8 mouse cellular contexts compared by ENCODE assay signal in genomic region chr6:94080933-94081545, GRCm38 (mm10).
DNase-seq lines count a peak whose midpoint lies in the region; ATAC-seq and TF ChIP-seq lines count a peak whose summit lies in the region.

No protein-coding gene starts in this region.

- peaks cover 54% of the 10 kb centered on the region for H3K4me1 ChIP-seq in heart, embryonic 12.5 days (replicated peaks)
- peaks cover 10% of the 10 kb centered on the region for H3K4me1 ChIP-seq in lung, adult 2 months (ENCODE audit: control insufficient read depth, insufficient read depth, low read length)

- H3K9me3 ChIP-seq in heart, embryonic 12.5 days (replicated peaks): no peaks in the 10 kb centered on the region

- no peak overlapping the region for H3K27ac ChIP-seq in heart, embryonic 12.5 days (ENCODE audit: poor library complexity, severe bottlenecking)

- 14% methylated on average over 4 of the region's 4 CpGs for WGBS in heart, embryonic 12.5 days
- 10% methylated on average over 4 of the region's 4 CpGs for WGBS in lung, adult 2 months

- H3K4me3 ChIP-seq in heart, embryonic 12.5 days: no peak overlapping the region
- no peak overlapping the region for H3K4me3 ChIP-seq in lung, adult 2 months (replicated peaks; ENCODE audit: extremely low read depth, low read depth, low read length)

- no peak for ATAC-seq in heart, embryonic 12.5 days (ENCODE audit: insufficient number of reproducible peaks, low FRiP score)

- TF ChIP-seq CTCF in lung, adult 2 months (IDR thresholded peaks at IDR 0.05; ENCODE audit: insufficient read depth, low read length): peak; percentile 36; the same call in 1 of the 2 replicates

- H3K36me3 ChIP-seq in heart, embryonic 12.5 days: no peaks in the 10 kb centered on the region
- no peaks in the 10 kb centered on the region for H3K36me3 ChIP-seq in splenic B cell, adult 2 months (ENCODE audit: control insufficient read depth, insufficient read depth, low read length, poor library complexity, severe bottlenecking)

- no peak overlapping the region for H3K9ac ChIP-seq in heart, embryonic 12.5 days

- DNase-seq in heart, adult 18-20 months: peak; percentile 61 to 83
- DNase-seq in Muller cell, postnatal 12 days (ENCODE audit: inconsistent ontology term): peak; percentile 43
- DNase-seq in cerebellum, adult 9-10 months: peak; percentile 86
- peak; percentile 47 to 77 for DNase-seq in frontal cortex, postnatal 14 days (ENCODE audit: low spot score in 2 of 2)
- DNase-seq in layer of hippocampus, adult 18-20 months (ENCODE audit: low spot score in 2 of 2): peak; percentile 64 to 92
- DNase-seq in lung, adult 2 months: peak; percentile 56
- DNase-seq in splenic B cell, adult 2 months (ENCODE audit: low read depth, low spot score): peak; percentile 48

- no peaks in the 10 kb centered on the region for H3K27me3 ChIP-seq in heart, embryonic 12.5 days (replicated peaks)
- no peaks in the 10 kb centered on the region for H3K27me3 ChIP-seq in splenic B cell, adult 2 months (ENCODE audit: control insufficient read depth, insufficient read depth, low read length, poor library complexity, severe bottlenecking)

- TF ChIP-seq POLR2A in lung, adult 2 months (IDR thresholded peaks at IDR 0.05; ENCODE audit: borderline replicate concordance, extremely low read depth, low read depth, low read length): no peak

- no peak overlapping the region for H3K4me2 ChIP-seq in heart, embryonic 12.5 days
